18 mouse cellular contexts compared by ENCODE assay signal in the genomic region with DNA sequence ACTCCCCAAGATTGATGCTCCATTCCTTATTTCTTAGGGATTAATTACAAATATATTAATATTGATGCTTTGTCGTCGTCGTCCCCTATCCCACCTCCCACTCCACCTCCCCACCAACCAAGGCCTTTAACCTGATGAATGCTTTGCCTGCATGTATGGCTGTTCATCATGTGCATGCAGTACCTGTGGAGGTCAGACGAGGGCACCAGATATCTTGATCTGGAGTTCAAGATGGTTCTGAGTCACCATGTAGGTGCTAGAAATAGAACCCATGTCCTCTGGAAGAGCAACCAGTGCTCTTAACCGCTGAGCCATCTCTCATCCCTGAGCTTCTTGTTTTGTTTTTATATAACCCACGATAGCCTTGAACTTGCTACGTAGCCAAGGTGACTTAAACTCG. TPM values are rescaled to one million over a fixed set of nuclear protein-coding genes. Genes with fewer than 3 reads are reported as not detected.
A peak's percentile ranks its signal among the peaks of the same experiment; 100 is the strongest.
DNase-seq lines count a peak whose midpoint lies in the region; TF ChIP-seq lines count a peak whose summit lies in the region.
"Had no signal": no experiment of that assay in that cellular context is flagged by ENCODE, and none has a peak within 500 bp of the region (broad histone marks: within the 10 kb centered on the region; RNA-seq: fewer than 3 reads in every experiment).

No protein-coding gene starts in this region.

- H3K4me3 ChIP-seq in gastrocnemius, adult 2 months = no peak overlapping the region
- no peak overlapping the region for H3K4me3 ChIP-seq in lung, adult 2 months (replicated peaks; ENCODE audit: extremely low read depth, low read depth, low read length)
- H3K4me3 ChIP-seq: erythroblast, embryonic 14.5 days; kidney, embryonic 15.5 days; limb, embryonic 15.5 days had no signal

- TF ChIP-seq CTCF in gastrocnemius, adult 2 months (IDR thresholded peaks at IDR 0.05) = peak; percentile 17; the same call in 1 of the 2 replicates
- TF ChIP-seq CTCF in lung, adult 2 months (IDR thresholded peaks at IDR 0.05; ENCODE audit: insufficient read depth, low read length) = 0 out of 2 replicates have a peak, but pooled peaks have one; percentile 3

- intact Hi-C loops in gastrocnemius, adult 2 months (cut with DNase I) = no loop called here

- no peak for DNase-seq in gastrocnemius, adult 2 months
- no peak for DNase-seq in gastrocnemius, postnatal 4 days (ENCODE audit: low spot score in 2 of 2)
- no peak for DNase-seq in lung, adult 2 months
- no peak for DNase-seq in lung, postnatal 36 days
- DNase-seq in B cell, adult 2 months = peak; percentile 7 to 8
- peak; percentile 18 for DNase-seq in induced T-regulatory cell, adult 2 months (ENCODE audit: low read depth)
- no peak for DNase-seq in left cerebral cortex, adult 11 months (ENCODE audit: low spot score)
- DNase-seq in yolk sac, embryonic 10.5 days (ENCODE audit: low spot score) = no peak
- DNase-seq: cerebellum, adult 11 months; cerebellum, postnatal 25 days; gastrocnemius, postnatal 10 days; heart, postnatal 4 days; layer of hippocampus, adult 9-11 months; midbrain, embryonic 14.5 days had no signal

- TF ChIP-seq POLR2A in lung, adult 2 months (IDR thresholded peaks at IDR 0.05; ENCODE audit: borderline replicate concordance, extremely low read depth, low read depth, low read length) = no peak

- H3K4me1 ChIP-seq in lung, adult 2 months (ENCODE audit: control insufficient read depth, insufficient read depth, low read length) = peaks cover 28% of the 10 kb centered on the region

- H3K27ac ChIP-seq in gastrocnemius, adult 2 months = peak overlapping the region; percentile 35; the same call in 1 of the 2 replicates
- H3K27ac ChIP-seq: hindbrain, postnatal 0 days; limb, embryonic 15.5 days had no signal

- WGBS in lung, adult 2 months = 95% methylated on average over 8 of the region's 8 CpGs

RNA-seq across cellular contexts. Expression of a gene that starts 11.5 kb away (rescaled TPM):
- total RNA-seq in gastrocnemius, adult 2 months (2021) = 1 to 10 TPM; 7.9 to 9.8 TPM
- 10 to 100 TPM; 63.5 to 68.6 TPM for total RNA-seq in gastrocnemius, postnatal 4 days (2021)
- 23.6 and 29.7 TPM in 2 replicates for polyA plus RNA-seq in lung, adult 2 months (2012; rRNA removed)

Comparison
In these comparisons a context has a peak if more than half of its experiments do, and no peak if none do; other contexts are left out.
1. RNA of a gene that starts 11.5 kb away (total RNA-seq): 63.5 to 68.6 TPM in gastrocnemius, postnatal 4 days; 7.9 to 9.8 TPM in gastrocnemius, adult 2 months; every median in the first group is over 4 times any median in the second.
2. DNase-seq: peak in B cell, adult 2 months (2 of 2) and induced T-regulatory cell, adult 2 months (single experiment); none in gastrocnemius, adult 2 months (single experiment), gastrocnemius, postnatal 4 days (0 of 2), lung, adult 2 months (single experiment), lung, postnatal 36 days (single experiment), left cerebral cortex, adult 11 months (single experiment) and yolk sac, embryonic 10.5 days (single experiment).